Mouse (Mus musculus) thymus, postnatal 14 days (tissue): Measurements from ENCODE around the gene Ciapin1.
"Not testable (repeated sequence)": the region's sequence is repeated elsewhere in the genome, so short reads cannot be mapped to it uniquely, and the experiment has no call there.

Experiments
- DNase-seq: peaks from one replicate; pipeline ENCODE4 v3.0.0; 2021

Gene Ciapin1

GRCm38 (mm10) chr8:94854761-94855160, 16.6 kb upstream of the Ciapin1 start:
- not testable (repeated sequence) for DNase-seq

GRCm38 (mm10) chr8:94850049-94850448, 11.9 kb upstream of the Ciapin1 start:
- DNase-seq: no peak

GRCm38 (mm10) chr8:94841183-94841582, 3.0 kb upstream of the Ciapin1 start:
- no peak for DNase-seq

DNA sequence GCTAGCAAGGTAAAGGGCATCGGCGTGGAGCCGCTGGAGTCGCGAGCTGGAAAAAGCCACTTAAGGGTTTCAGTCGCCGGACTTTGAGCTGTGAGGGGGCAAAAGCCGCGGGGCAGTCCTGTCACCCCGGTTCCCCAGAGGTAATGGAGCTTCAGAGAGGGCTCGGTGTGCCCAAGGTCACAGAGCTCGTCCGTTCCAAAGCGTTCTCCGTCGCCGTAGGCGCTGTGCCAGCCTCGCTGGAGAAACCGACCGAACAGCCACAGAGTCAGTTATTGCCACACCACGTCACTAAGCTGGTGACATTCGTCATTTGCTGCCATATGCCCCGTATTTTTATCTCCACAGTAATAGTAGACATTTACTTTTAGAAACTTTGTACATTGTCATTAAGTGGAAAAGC, 442 bp upstream of the Ciapin1 start:
- peak; percentile 68 for DNase-seq

DNA sequence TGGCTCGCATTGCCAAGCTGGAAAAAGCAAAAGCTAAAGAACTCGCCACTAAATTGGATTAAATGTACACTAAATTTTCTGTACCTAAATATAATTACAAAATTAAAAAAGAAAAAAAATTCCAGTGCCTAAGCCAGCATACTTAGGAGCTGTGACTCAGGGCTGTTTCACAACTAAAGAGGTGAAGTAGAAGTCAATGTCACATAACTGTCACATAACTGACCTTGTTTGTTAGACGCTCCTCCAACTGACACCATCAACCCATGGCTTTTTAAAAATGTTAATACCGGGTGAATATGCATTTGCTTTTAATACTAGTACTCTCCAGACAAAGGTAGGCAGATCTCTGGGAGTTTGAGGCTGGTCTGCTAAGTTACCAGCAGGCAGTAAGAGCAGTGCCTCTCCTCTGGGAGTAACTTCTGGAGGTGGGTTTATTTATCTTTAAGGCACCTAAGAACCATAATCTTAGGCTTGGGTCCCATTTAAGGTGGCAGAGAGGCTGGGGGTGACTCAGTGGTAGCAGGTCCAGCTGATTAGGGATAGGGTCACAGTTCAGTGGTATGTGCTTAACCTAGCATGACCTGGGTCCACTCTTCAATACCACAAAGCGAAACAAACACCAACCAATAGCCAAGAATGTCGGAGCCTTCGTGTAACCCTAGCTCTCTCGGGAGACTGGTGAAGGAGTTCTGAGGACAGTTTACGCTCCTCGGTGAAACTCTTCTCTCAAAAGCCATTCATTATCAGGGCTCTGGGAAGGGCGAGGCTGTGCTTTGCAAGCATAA, 1.5 kb downstream of the Ciapin1 start:
- DNase-seq: no peak

GRCm38 (mm10) chr8:94835751-94836150, 2.4 kb downstream of the Ciapin1 start:
- not testable (repeated sequence) for DNase-seq

DNA sequence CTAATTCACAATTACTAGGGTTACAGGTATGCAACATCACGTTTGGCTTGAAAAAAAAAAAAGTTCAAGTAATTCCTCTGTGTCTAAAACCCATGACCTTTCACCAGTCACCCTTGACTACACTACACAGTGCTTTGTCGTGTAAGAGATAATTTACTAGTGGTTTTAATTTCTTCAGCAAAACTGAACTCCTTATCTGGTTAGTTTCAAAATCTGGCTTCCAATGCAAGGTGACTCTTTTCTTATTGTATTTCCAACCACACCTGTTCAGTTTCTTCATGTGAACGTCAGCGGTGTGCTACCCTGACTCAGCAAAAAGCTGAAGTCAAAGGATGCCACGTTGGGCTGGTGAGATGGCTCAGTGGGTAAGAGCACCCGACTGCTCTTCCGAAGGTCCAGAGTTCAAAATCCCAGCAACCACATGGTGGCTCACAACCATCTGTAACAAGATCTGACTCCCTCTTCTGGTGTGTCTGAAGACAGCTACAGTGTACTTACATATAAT, 4.2 kb downstream of the Ciapin1 start:
- not testable (repeated sequence) for DNase-seq

- no peak for DNase-seq
These were observed 9.9 kb downstream of the Ciapin1 start for GRCm38 (mm10) chr8:94828284-94828683.

- DNase-seq: no peak
These were observed 11.9 kb downstream of the Ciapin1 start for GRCm38 (mm10) chr8:94826210-94826609.

GRCm38 (mm10) chr8:94825170-94825569, 13.0 kb downstream of the Ciapin1 start:
- no peak for DNase-seq

DNA sequence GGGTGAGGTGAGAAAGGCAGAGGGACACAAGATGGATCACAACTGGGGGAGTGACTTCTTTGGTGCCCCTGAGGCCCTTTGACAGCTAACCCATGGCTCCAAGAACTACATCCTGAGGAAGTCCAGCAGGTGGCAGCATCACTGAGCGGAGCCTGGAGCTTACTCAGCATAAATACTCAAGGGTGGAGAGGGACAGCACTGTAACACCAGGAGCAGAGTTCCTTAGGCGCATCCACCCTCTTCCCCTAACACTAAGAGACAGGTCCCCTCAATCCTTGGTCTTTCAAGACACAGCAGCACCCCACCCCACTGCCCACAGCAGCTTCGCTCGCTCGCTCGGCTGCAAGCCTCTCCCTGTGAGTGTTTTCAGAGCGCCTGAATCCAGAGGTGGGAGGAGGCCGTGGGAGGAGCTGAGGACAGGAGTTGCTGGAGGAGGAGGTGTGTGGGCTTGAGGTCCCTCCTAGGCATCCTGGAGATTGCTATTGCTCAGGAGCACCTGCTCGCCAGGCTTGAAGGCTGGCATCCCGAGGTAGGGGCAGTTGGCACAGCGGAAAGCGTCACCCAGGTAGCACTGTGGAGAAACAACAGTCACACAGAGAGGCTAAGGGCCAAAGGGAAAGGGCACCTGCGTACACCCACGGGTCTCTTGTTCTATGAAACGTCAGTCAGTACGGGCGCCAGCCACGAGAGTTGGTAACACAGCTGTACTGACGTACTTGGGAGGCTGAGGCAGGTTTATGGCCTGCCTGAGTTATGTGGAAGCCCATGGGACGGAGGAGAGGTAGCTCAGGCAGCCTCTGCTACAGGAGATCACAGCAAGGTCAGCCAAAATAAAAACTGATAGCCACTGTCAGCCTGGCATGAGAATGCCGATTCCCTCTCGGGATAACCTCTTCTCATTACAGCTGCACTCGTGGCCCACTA, 15.3 kb downstream of the Ciapin1 start:
- peak; percentile 60 for DNase-seq

- DNase-seq: no peak
These were observed 16.8 kb downstream of the Ciapin1 start for GRCm38 (mm10) chr8:94821381-94821780.

DNA sequence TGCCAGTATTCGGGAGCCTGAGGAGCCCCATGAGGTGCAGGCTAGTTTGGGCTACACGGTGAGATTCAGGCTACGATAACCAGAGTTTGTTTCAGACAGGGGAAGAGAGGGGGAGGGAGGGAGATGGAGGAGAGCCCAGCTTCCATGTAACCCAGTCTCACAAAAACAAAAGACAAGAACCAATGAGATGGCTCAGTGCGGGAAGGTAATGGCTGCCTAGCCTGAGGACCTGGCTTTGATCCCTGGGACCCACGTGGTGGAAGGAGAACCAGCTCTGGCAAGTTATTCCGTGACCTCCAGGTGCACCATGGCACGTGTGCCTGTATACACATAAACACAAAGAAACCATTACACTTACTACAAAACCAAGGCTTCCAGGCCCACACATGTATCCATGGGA, 17.6 kb downstream of the Ciapin1 start:
- no peak for DNase-seq

DNA sequence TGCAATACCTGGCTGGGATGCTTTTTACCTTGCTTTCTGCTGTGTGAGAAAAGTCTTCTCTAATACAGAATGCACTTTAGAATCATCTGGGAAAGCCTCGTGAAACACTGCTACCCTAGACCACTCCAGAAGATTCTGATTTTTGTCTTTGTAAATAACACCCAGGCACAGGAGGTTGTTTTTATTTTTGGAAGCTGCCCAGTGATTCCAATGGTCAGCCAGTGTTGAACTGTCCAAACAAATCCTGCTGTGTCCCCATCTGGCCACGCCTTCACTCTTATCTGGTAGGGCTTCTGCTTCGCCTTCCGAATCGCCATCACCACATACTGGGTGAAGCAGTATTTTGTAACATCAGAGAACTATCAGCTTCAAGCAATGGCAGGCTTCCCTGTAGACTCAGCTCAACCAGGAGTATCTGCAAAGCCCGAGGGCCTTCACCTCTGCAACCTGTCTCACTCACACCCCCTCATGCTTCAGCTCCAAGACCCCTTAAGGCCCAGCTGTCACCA, 18.4 kb downstream of the Ciapin1 start:
- no peak for DNase-seq

GRCm38 (mm10) chr8:94817933-94818332, 20.2 kb downstream of the Ciapin1 start:
- DNase-seq: no peak

DNA sequence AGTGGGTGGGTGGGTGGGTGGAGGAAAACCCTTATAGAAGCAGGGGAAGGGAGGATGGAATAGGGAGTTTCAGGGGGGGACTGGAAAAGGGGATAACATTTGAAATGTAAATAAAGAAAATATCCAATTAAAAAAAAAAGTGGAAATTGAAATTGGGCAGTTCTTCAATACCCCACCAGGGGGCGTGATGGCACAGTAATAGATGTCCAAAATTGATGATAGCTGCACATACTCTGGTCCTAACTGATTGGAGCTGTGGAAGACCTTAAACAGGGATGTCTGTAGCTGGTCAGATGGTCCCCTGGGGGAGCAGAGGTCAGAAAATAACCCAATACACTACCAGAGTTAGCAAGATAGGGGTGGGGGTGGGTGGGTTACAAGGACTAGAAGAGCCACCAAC, 23.6 kb downstream of the Ciapin1 start:
- DNase-seq: no peak

DNA sequence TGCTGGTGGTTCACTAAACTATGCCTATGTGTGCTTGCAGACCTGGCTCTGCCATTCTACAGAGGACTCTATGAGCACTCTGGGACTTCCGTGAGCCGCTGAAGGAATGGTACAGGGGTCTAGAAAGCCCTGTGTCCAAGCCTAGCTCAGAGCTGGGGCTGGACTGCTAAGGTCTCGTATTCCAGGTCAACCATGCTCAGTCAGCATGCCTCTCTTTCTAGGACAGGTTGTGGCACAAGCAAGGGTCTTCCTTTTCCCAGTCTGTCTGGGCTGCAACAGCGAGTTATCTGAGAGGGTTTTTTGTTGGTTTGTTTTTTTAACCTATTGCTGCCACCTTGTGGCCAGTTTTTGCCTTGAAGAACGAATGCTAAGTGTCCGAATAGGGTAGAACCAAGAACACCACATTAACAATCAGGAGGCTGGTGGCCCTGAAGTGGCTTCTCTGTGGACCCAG, 25.5 kb downstream of the Ciapin1 start:
- peak; percentile 76 for DNase-seq

- DNase-seq: no peak
These were observed 26.5 kb downstream of the Ciapin1 start for GRCm38 (mm10) chr8:94811654-94812053.

- DNase-seq: no peak
These were observed 27.3 kb downstream of the Ciapin1 start for GRCm38 (mm10) chr8:94810855-94811254.

- no peak for DNase-seq
These were observed 28.0 kb downstream of the Ciapin1 start, which contains the start of gene Ccl17 for GRCm38 (mm10) chr8:94810153-94810552. Gene Ccl17 (plus strand): TSS chr8:94810453.

DNA sequence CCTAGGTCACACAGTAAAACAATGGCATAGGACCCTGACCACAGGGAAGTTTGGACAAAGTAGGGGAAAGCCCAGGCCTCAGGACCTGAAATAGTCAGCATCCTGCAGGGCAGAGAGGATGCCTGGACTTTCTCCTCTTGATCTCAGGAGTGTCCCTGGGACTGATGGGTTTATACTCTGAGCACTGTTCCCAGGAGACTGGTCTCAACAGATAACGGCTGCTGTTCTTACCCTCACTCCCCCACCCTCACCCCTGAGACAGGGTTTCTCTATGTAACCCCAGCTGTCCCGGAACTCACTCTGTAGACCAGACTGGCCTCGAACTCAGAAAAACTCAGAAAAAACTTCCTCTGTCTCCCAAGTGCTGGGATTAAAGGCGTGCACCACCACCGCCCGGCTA, 29.8 kb downstream of the Ciapin1 start:
- DNase-seq: no peak

DNA sequence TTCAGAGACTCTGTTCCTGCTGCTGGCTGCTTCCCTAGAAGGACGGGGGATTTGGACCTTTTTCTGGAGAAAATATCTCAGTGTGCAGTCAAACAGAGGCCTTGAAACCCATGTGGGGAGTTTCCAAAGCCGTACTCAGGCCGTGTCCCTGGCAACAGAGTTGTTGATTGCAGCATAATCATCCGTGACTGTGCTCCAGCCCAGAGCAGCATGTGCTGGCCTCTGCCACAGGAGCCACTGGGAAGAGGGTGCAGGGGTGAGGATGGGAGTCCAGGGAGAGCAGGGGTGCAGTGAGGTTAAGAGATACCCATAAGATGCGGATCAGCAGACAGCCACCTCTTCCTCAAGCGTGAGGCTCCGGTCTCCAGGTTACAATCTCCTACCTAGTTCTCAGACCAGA, 30.7 kb downstream of the Ciapin1 start:
- no peak for DNase-seq

- no peak for DNase-seq
These were observed 32.3 kb downstream of the Ciapin1 start for GRCm38 (mm10) chr8:94805811-94806210.
